Mouse (Mus musculus) lung, embryonic 16.5 days (tissue): Measurements from ENCODE around the gene Dll4. TPM values are rescaled to one million over a fixed set of nuclear protein-coding genes. Genes with fewer than 3 reads are reported as not detected.

ENCODE experiments used
- ATAC-seq: fragments of 200-750 bp; cut with Nextera tagmentation; 2 replicates; pipeline ENCODE4 v1.8.0; 2017; ENCODE audit warnings: low read depth, mild to moderate bottlenecking, moderate library complexity
- H3K27ac ChIP-seq: fragments of 300-500 bp; sonication (generic); 2 replicates; pipeline ENCODE4 v1.5.1; 2014; ENCODE audit warnings: mild to moderate bottlenecking, control low read depth, low read length
- H3K27me3 ChIP-seq: fragments of 300-500 bp; sonication (generic); 2 replicates; pipeline ENCODE4 v1.6.1; 2014; ENCODE audit warnings: low read depth, low read length, mixed read lengths; ENCODE audit not compliant: control insufficient read depth, insufficient read depth
- H3K36me3 ChIP-seq: fragments of 300-500 bp; sonication (generic); 2 replicates; pipeline ENCODE4 v1.6.1; 2014; ENCODE audit warnings: low read length; ENCODE audit not compliant: control insufficient read depth, insufficient read depth
- H3K4me1 ChIP-seq: fragments of 300-500 bp; sonication (generic); replicated peaks from 2 replicates; pipeline ENCODE4 v1.6.1; 2014; ENCODE audit warnings: low read length, mixed read lengths; ENCODE audit not compliant: control insufficient read depth, insufficient read depth
- H3K4me2 ChIP-seq: fragments of 300-500 bp; sonication (generic); 2 replicates; pipeline ENCODE4 v1.6.1; 2014; ENCODE audit warnings: low read depth, low read length, control low read depth
- H3K4me3 ChIP-seq: fragments of 300-500 bp; sonication (generic); 2 replicates; pipeline ENCODE4 v1.5.1; 2014; ENCODE audit warnings: mild to moderate bottlenecking, low read length, control low read depth
- H3K9ac ChIP-seq: fragments of 300-500 bp; sonication (generic); 2 replicates; pipeline ENCODE4 v1.6.1; 2014; ENCODE audit warnings: low read length, control low read depth
- H3K9me3 ChIP-seq: fragments of 300-500 bp; sonication (generic); 2 replicates; pipeline ENCODE4 v1.6.1; 2016; ENCODE audit warnings: low read length; ENCODE audit not compliant: control insufficient read depth
- WGBS: fragments of 180-500 bp; shearing (Covaris S2); extraction: QIAGEN DNeasy Blood & Tissue Kit; methylation state at CpG from one replicate; pipeline ENCODE4 v1.1.7; 2014; 5-methylcytosine and 5-hydroxymethylcytosine counted together
- polyA plus RNA-seq: library from polyadenylated mRNA; unstranded; fragments of >200 nt; fragmentation: Nextera tagmentation; extraction: Ambion mirVana; gene quantifications from 2 replicates; pipeline ENCODE4 v1.2.1, GENCODE M21; 2015

The Dll4 gene
- polyA plus RNA-seq, 1 experiment from 2014 or later = 14.6 TPM

DNA sequence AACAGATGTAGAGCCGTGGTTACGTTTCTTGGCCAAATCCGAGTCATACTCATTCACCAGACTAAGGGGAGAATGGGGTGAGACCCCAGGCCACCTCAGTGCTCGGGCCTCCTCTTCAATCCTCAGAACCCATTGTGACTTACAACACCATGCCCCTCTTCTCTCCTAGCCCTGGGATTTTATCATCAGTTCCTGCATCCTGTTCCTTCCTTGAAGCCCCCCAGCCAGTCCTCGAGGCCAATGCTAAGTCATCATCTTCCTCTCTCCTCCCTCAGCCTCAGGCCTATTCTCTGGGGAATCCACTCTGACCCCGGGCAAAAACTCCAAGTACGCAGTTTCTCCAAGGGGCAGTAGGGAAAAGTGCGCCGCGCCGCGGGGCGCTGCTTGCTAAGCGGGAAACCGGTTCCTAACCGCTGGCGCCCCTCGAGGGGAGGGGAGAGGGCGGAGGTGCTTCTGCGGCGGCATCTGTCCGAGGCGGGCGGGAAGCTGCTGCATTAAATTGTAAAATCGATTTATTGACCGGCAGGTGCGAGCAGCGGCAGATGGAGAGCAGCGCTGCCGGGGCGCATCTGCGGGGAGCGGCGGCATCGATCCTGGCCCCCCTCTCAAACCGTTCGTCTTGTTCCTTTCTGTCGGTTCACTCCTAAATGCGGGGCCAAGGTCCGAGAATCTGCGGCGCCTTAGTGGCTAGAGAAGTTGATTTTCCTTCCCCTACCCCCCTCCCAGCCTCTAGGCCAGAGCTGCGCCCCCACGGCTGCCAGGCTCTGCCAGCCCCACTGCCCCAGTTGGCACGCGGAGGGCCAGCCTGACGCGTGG is 3.6 kb upstream of the Dll4 start:
- Histone ChIP-seq H3K27ac (no peak overlapping the region), H3K9me3 (no peaks in the 10 kb centered on the region), H3K9ac (peak overlapping the region; percentile 56), H3K4me3 (peak overlapping the region; percentile 46), H3K4me1 (peaks cover 46% of the 10 kb centered on the region), H3K36me3 (no peaks in the 10 kb centered on the region), H3K27me3 (peaks cover 58% of the 10 kb centered on the region), H3K4me2 (peak overlapping the region; percentile 73)
- ATAC-seq = no peak
- 6% methylated on average over 48 of the region's 48 CpGs for WGBS

DNA sequence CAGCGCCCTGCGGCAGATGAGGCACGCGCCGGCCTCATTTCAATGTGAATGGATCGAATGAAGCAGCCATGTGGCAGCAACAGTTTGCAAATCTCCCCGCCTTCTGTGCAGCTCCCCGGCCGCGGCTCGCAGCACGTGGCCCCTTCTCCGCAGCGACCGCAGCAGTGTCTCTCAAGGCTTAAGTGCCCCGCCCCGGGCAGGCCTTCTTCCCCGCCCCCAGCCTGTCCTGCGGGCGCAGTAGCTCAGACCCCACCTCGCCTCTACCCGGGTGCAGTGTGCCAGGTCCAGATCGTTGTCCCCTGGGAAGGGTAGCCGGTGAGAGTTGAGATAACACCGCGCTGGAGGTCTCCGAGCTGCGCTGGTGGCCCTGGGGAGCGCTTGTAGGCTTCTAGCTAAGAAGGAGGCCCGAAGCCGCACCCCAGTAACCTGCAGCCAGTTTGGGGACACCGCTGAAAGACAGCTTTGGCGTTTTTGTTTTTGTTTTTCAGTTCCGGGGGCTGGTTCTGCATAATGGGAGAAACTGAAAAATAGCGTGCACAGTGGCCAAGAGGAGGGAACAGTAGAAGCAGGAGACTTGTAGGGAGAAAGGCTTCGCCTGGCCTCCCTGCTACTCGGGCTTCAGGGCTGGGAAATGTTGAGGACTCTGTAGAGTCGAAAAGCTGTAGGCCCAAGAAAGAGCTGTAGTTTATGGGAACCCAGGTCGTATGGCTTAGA is 2.8 kb upstream of the Dll4 start:
- Histone ChIP-seq H3K27me3 (peaks cover 58% of the 10 kb centered on the region), H3K4me3 (peak overlapping the region; percentile 46), H3K9ac (peak overlapping the region; percentile 56), H3K4me2 (peak overlapping the region; percentile 73), H3K9me3 (no peaks in the 10 kb centered on the region), H3K4me1 (peaks cover 48% of the 10 kb centered on the region), H3K36me3 (no peaks in the 10 kb centered on the region), H3K27ac (no peak overlapping the region)
- WGBS = 14% methylated on average over 39 of the region's 39 CpGs
- no peak for ATAC-seq

GRCm38 (mm10) chr2:119323866-119324575 is 1.6 kb upstream of the Dll4 start:
- Histone ChIP-seq H3K9ac (peak overlapping the region; percentile 56), H3K27ac (no peak overlapping the region), H3K9me3 (no peaks in the 10 kb centered on the region), H3K4me1 (peaks cover 52% of the 10 kb centered on the region), H3K27me3 (peaks cover 64% of the 10 kb centered on the region), H3K4me2 (peak overlapping the region; percentile 91), H3K4me3 (peak overlapping the region; percentile 64), H3K36me3 (no peaks in the 10 kb centered on the region)
- WGBS = 11% methylated on average over 32 of the region's 32 CpGs
- no peak for ATAC-seq

- under 1% methylated on average over 31 of the region's 32 CpGs for WGBS
- Histone ChIP-seq H3K9ac (peak overlapping the region; percentile 56), H3K27me3 (peaks cover 64% of the 10 kb centered on the region)
These were observed 837 bp upstream of the Dll4 start for GRCm38 (mm10) chr2:119324576-119325318.

GRCm38 (mm10) chr2:119326161-119327101 is 847 bp downstream of the Dll4 start:
- Histone ChIP-seq H3K4me2 (peak overlapping the region; percentile 91), H3K27me3 (peaks cover 53% of the 10 kb centered on the region), H3K9me3 (no peaks in the 10 kb centered on the region), H3K36me3 (no peaks in the 10 kb centered on the region), H3K27ac (peak overlapping the region; percentile 59), H3K9ac (peak overlapping the region; percentile 70), H3K4me3 (peak overlapping the region; percentile 64), H3K4me1 (peaks cover 63% of the 10 kb centered on the region)
- ATAC-seq = no peak
- WGBS = under 1% methylated on average over 58 of the region's 61 CpGs

More at GRCm38 (mm10) chr2:119324576-119325318, 837 bp upstream of the Dll4 start:
- Histone ChIP-seq H3K4me2 (peak overlapping the region; percentile 91), H3K9me3 (no peaks in the 10 kb centered on the region), H3K27ac (peak overlapping the region; percentile 10), H3K36me3 (no peaks in the 10 kb centered on the region), H3K4me3 (peak overlapping the region; percentile 64), H3K4me1 (peaks cover 56% of the 10 kb centered on the region)
- ATAC-seq = peak; percentile 59

GRCm38 (mm10) chr2:119327102-119327480 is 1.5 kb downstream of the Dll4 start:
- ATAC-seq = peak; percentile 13; the same call in 1 of the 2 replicates
- Histone ChIP-seq H3K4me3 (peak overlapping the region; percentile 64), H3K27me3 (peaks cover 46% of the 10 kb centered on the region), H3K27ac (peak overlapping the region; percentile 59; the same call in 1 of the 2 replicates), H3K9me3 (no peaks in the 10 kb centered on the region), H3K4me2 (peak overlapping the region; percentile 91), H3K4me1 (peaks cover 56% of the 10 kb centered on the region), H3K9ac (peak overlapping the region; percentile 70), H3K36me3 (no peaks in the 10 kb centered on the region)
- under 1% methylated on average over 30 of the region's 30 CpGs for WGBS

DNA sequence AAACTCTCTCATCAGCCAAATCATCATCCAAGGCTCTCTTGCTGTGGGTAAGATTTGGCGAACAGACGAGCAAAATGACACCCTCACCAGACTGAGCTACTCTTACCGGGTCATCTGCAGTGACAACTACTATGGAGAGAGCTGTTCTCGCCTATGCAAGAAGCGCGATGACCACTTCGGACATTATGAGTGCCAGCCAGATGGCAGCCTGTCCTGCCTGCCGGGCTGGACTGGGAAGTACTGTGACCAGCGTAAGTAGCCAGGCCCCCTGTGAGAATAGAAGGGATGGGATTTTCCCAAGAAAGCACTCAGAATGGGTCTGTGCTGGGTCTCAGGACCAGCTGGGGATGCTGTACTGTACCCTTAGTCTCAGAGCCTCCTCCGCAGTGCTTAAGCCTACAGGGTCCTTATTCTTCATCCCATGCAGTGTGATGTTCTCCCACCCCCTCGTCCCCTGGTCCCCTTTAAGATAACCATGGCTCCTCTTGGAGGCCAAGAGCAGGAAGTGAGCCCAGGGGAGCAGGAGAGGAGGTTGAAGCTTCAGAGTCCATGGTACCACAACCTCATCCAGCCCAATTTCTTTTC is 2.5 kb downstream of the Dll4 start:
- WGBS = 24% methylated on average over 11 of the region's 11 CpGs

More for the DNA sequence above, 2.5 kb downstream of the Dll4 start:
- Histone ChIP-seq H3K27me3 (peaks cover 39% of the 10 kb centered on the region), H3K4me1 (peaks cover 49% of the 10 kb centered on the region), H3K4me3 (peak overlapping the region; percentile 64), H3K9ac (peak overlapping the region; percentile 70), H3K36me3 (no peaks in the 10 kb centered on the region), H3K9me3 (no peaks in the 10 kb centered on the region), H3K27ac (peak overlapping the region; percentile 3; the same call in 1 of the 2 replicates), H3K4me2 (peak overlapping the region; percentile 91)
- ATAC-seq = no peak
